Mouse (Mus musculus) bone marrow, adult 2 months (tissue): Measurements from ENCODE around the gene Erv3.

Source experiments
- CTCF ChIP-seq: fragments of 200-500 bp; IDR thresholded peaks from 2 replicates; pipeline ENCODE4 v1.5.1; 2011; ENCODE audit warnings: low read length, control low read depth; ENCODE audit not compliant: control insufficient read depth, insufficient read depth
- POLR2A ChIP-seq: fragments of 200-500 bp; IDR thresholded peaks from 2 replicates; pipeline ENCODE4 v1.6.1; 2011; ENCODE audit warnings: low read depth, mild to moderate bottlenecking, control low read depth, low read length, borderline replicate concordance; ENCODE audit not compliant: control insufficient read depth

- peak; percentile 69 for TF ChIP-seq CTCF
- no peak for TF ChIP-seq POLR2A
These were observed 38.4 kb downstream of the Erv3 start for GRCm38 (mm10) chr2:131820932-131821707.
